In the genomic region with DNA sequence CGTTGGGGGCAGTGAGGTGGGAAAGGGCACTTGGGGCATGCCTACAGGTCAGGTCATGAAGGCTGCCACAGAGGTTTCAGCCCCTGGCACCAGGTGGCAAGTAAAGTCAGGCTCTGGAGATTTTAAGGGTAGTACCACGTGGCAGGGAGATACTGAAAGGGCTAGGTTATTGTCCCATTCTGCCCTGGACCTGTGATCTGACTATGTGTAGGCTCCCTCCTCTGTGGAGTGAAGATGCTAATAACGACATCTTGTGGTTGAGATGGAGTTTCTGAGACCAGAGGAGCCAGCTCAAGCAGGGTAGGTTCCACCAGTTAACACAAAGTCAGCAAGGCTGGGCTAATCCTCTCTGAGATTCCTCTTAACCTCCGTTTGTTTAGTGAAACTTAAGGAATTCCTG, we compare ENCODE assay signal across 21 mouse cellular contexts. TPM values are rescaled to one million over a fixed set of nuclear protein-coding genes. Genes with fewer than 3 reads are reported as not detected.
DNase-seq lines count a peak whose midpoint lies in the region; ATAC-seq and TF ChIP-seq lines count a peak whose summit lies in the region.
"Had no signal": no experiment of that assay in that cellular context is flagged by ENCODE, and none has a peak within 500 bp of the region (broad histone marks: within the 10 kb centered on the region; RNA-seq: fewer than 3 reads in every experiment).

No protein-coding gene starts in this region.

- H3K4me2 ChIP-seq in liver, postnatal 0 days (ENCODE audit: low read depth, low read length) = no peak overlapping the region
- H3K4me2 ChIP-seq in midbrain, embryonic 15.5 days = no peak overlapping the region
- H3K4me2 ChIP-seq: forebrain, embryonic 13.5 days; hindbrain, embryonic 12.5 days had no signal

- TF ChIP-seq CTCF in liver, postnatal 0 days (IDR thresholded peaks at IDR 0.05; ENCODE audit: low read depth) = no peak
- TF ChIP-seq CTCF in Patski (IDR thresholded peaks at IDR 0.05) = no peak

- 44% methylated on average over 4 of the region's 4 CpGs for WGBS in liver, postnatal 0 days (ENCODE audit: insufficient replicate concordance)
- WGBS in macrophage (ENCODE audit: missing documents) = 58% methylated on average over 4 of the region's 4 CpGs
- WGBS in midbrain, embryonic 15.5 days = 46% methylated on average over 4 of the region's 4 CpGs

- H3K27me3 ChIP-seq in liver, postnatal 0 days (ENCODE audit: insufficient read depth, low read length) = no peaks in the 10 kb centered on the region
- no peaks in the 10 kb centered on the region for H3K27me3 ChIP-seq in Patski
- peaks cover 14% of the 10 kb centered on the region; the same call in 1 of the 2 replicates for H3K27me3 ChIP-seq in midbrain, embryonic 15.5 days (replicated peaks)

- H3K9ac ChIP-seq in liver, postnatal 0 days (replicated peaks) = no peak overlapping the region
- H3K9ac ChIP-seq in midbrain, embryonic 15.5 days = no peak overlapping the region
- H3K9ac ChIP-seq: forebrain, embryonic 13.5 days; forebrain, postnatal 0 days; hindbrain, embryonic 12.5 days had no signal

- DNase-seq in liver, postnatal 0 days = no peak
- DNase-seq in liver (no peak), A20 (ENCODE audit: low read depth, low spot score) (peak; percentile 10), Patski (ENCODE audit: low read depth, low spot score) (no peak)
- DNase-seq: adrenal gland, postnatal 10 days; cerebellum, adult 18-20 months; cerebellum, adult 9-11 months; cerebellum, postnatal 36 days; forebrain, postnatal 0 days; gastrocnemius, postnatal 25 days; heart, postnatal 10 days; heart, postnatal 4 days had no signal

- CTCF ChIA-PET in Patski (lab: Charles Lee) = interaction anchor here (1.9 kb wide), 1 partner anchor 14 kb away, joined by 5 read pairs; no protein-coding TSS in a partner anchor

- no peaks in the 10 kb centered on the region for H3K36me3 ChIP-seq in liver, postnatal 0 days (replicated peaks; ENCODE audit: insufficient read depth, low read length)
- no peaks in the 10 kb centered on the region for H3K36me3 ChIP-seq in macrophage (ENCODE audit: inconsistent target)
- no peaks in the 10 kb centered on the region for H3K36me3 ChIP-seq in midbrain, embryonic 15.5 days (replicated peaks)
- H3K36me3 ChIP-seq: embryonic facial prominence, embryonic 10.5 days; G1E; heart, embryonic 10.5 days; hindbrain, embryonic 12.5 days had no signal

- POLR2A ChIA-PET in Patski (lab: Charles Lee) = no interaction called here

- peaks cover 31% of the 10 kb centered on the region for H3K4me1 ChIP-seq in liver, postnatal 0 days (ENCODE audit: insufficient read depth)
- H3K4me1 ChIP-seq in midbrain, embryonic 15.5 days = peaks cover 19% of the 10 kb centered on the region

- ATAC-seq in liver, postnatal 0 days = no peak
- peak; percentile 28 for ATAC-seq in Patski
- no peak for ATAC-seq in megakaryocyte progenitor cell, adult 5-6 weeks (replicated peaks; ENCODE audit: poor library complexity)
- no peak for ATAC-seq in midbrain, embryonic 15.5 days (replicated peaks)
- ATAC-seq: forebrain, embryonic 13.5 days; forebrain, postnatal 0 days; hindbrain, embryonic 16.5 days had no signal

- H3K27ac ChIP-seq in liver, postnatal 0 days (ENCODE audit: low read depth) = 0 out of 2 replicates have a peak overlapping the region, but pooled peaks have one; percentile 87
- peak overlapping the region; percentile 86 for H3K27ac ChIP-seq in macrophage
- no peak overlapping the region for H3K27ac ChIP-seq in midbrain, embryonic 15.5 days
- H3K27ac ChIP-seq: embryonic facial prominence, embryonic 10.5 days; forebrain, embryonic 13.5 days; heart, embryonic 10.5 days; hindbrain, embryonic 12.5 days had no signal

- TF ChIP-seq EP300 in liver, postnatal 0 days (IDR thresholded peaks at IDR 0.05; ENCODE audit: low read depth) = no peak

- no peak overlapping the region for H3K4me3 ChIP-seq in liver, postnatal 0 days (ENCODE audit: low read depth, low read length)
- H3K4me3 ChIP-seq in macrophage (ENCODE audit: inconsistent target) = no peak overlapping the region
- H3K4me3 ChIP-seq in midbrain, embryonic 15.5 days = no peak overlapping the region
- H3K4me3 ChIP-seq: embryonic facial prominence, embryonic 10.5 days; forebrain, embryonic 13.5 days; heart, embryonic 10.5 days; hindbrain, embryonic 12.5 days had no signal

- H3K79me2 ChIP-seq in macrophage (ENCODE audit: inconsistent target) = peaks cover 10% of the 10 kb centered on the region

- H3K9me3 ChIP-seq in liver, postnatal 0 days (ENCODE audit: low read length) = no peaks in the 10 kb centered on the region
- H3K9me3 ChIP-seq in midbrain, embryonic 15.5 days = no peaks in the 10 kb centered on the region
- H3K9me3 ChIP-seq: embryonic facial prominence, embryonic 10.5 days; forebrain, embryonic 13.5 days; G1E; heart, embryonic 10.5 days; hindbrain, embryonic 12.5 days had no signal

- in situ Hi-C loops in Patski (cut with MboI; ENCODE audit: low pct_unique_long_range_greater_than_20kb) = no loop called here

RNA-seq across cellular contexts. Expression of gene Prkcd, which starts 3.8 kb away (rescaled TPM):
- 16.7 and 17.8 TPM in 2 replicates for polyA plus RNA-seq in liver, postnatal 0 days (2015; fragmentation: Nextera tagmentation; extraction: Ambion mirVana)
- polyA plus RNA-seq in Patski (2021) = 68.7 TPM
- 1,000 to 10,000 TPM in 23 of 26 experiments, 100 to 1,000 TPM in 3; 920 to 2,399 (median 1,316) TPM for total RNA-seq in macrophage (2018; cell fraction: chromatin; rRNA removed)
- total RNA-seq in macrophage (2018; cell fraction: cytosol; rRNA removed) = 100 to 1,000 TPM; 168 to 279 (median 213) TPM
- 1,000 to 10,000 TPM in 7 of 26 experiments, 100 to 1,000 TPM in 19; 420 to 1,209 (median 753) TPM for total RNA-seq in macrophage (2018; cell fraction: nucleus; rRNA removed)
- 108 to 303 TPM (median 176 TPM) in 3 replicates for polyA plus RNA-seq in macrophage (2018)
- total RNA-seq in megakaryocyte progenitor cell, adult 5-6 weeks (2015) = 71.8 and 84.3 TPM in 2 replicates
- total RNA-seq in megakaryocyte progenitor cell, adult 5-6 weeks (2017) = 106 and 118 TPM in 2 replicates
- polyA plus RNA-seq in midbrain, embryonic 15.5 days (2015; fragmentation: Nextera tagmentation; extraction: Ambion mirVana) = 14.7 and 19.6 TPM in 2 replicates

RNA-seq across cellular contexts. Expression of gene Rft1, which starts 24.3 kb away (rescaled TPM):
- polyA plus RNA-seq in liver, postnatal 0 days (2015; fragmentation: Nextera tagmentation; extraction: Ambion mirVana) = 6.6 and 7.0 TPM in 2 replicates
- polyA plus RNA-seq in Patski (2021) = 24.4 TPM
- total RNA-seq in macrophage (2018; cell fraction: chromatin; rRNA removed) = 10 to 100 TPM; 15.0 to 88.5 (median 53.0) TPM
- total RNA-seq in macrophage (2018; cell fraction: cytosol; rRNA removed) = 10 to 100 TPM; 10.8 to 21.9 (median 16.2) TPM
- total RNA-seq in macrophage (2018; cell fraction: nucleus; rRNA removed) = 10 to 100 TPM; 13.2 to 52.7 (median 28.8) TPM
- polyA plus RNA-seq in macrophage (2018) = 11.3 to 19.5 TPM (median 16.6 TPM) in 3 replicates
- 12.3 and 12.7 TPM in 2 replicates for total RNA-seq in megakaryocyte progenitor cell, adult 5-6 weeks (2015)
- 13.0 and 16.5 TPM in 2 replicates for total RNA-seq in megakaryocyte progenitor cell, adult 5-6 weeks (2017)
- polyA plus RNA-seq in midbrain, embryonic 15.5 days (2015; fragmentation: Nextera tagmentation; extraction: Ambion mirVana) = 7.6 and 9.6 TPM in 2 replicates
